Mouse (Mus musculus) frontal cortex, postnatal 10 days (tissue): Measurements from ENCODE around the gene Col20a1.

Experiments
- DNase-seq, 2 experiments: peaks; one replicate each; pipeline ENCODE4 v3.0.0; 2022; ENCODE audit warnings: low spot score in 2 of 2, mixed read lengths in 1 of 2

The Col20a1 gene

GRCm38 (mm10) chr2:180986449-180986848 lies at the start of gene Col20a1:
TSS of gene Col20a1 (plus strand) at chr2:180986535.
- DNase-seq, result no peak

- no peak for DNase-seq
Observed at GRCm38 (mm10) chr2:180940187-180940586, 46.1 kb upstream of the Col20a1 start.

GRCm38 (mm10) chr2:180941869-180942268 lies 44.5 kb upstream of the Col20a1 start:
- DNase-seq, result no peak

- no peak for DNase-seq
Observed at GRCm38 (mm10) chr2:180949947-180950346, 36.4 kb upstream of the Col20a1 start.

- DNase-seq, result peak; percentile 38 to 52
Observed at GRCm38 (mm10) chr2:180952731-180953171, 33.6 kb upstream of the Col20a1 start.

- DNase-seq, result no peak
Observed at GRCm38 (mm10) chr2:180953638-180954037, 32.7 kb upstream of the Col20a1 start.

GRCm38 (mm10) chr2:180954061-180955047 lies 32.0 kb upstream of the Col20a1 start, which contains the start of gene Nkain4:
TSS of gene Nkain4 (minus strand) at chr2:180954699.
- peak; percentile 50 to 63 for DNase-seq

- DNase-seq, result no peak
Observed at GRCm38 (mm10) chr2:180959605-180960004, 26.7 kb upstream of the Col20a1 start.

- DNase-seq, result no peak
Observed at GRCm38 (mm10) chr2:180960187-180960586, 26.1 kb upstream of the Col20a1 start.

GRCm38 (mm10) chr2:180962616-180963308 lies 23.6 kb upstream of the Col20a1 start:
- DNase-seq, result no peak

- DNase-seq, result peak in 1 of 2 experiments; percentile 57
Observed at GRCm38 (mm10) chr2:180963956-180964355, 22.4 kb upstream of the Col20a1 start.

- DNase-seq, result no peak
Observed at GRCm38 (mm10) chr2:180966092-180966882, 20.0 kb upstream of the Col20a1 start.

GRCm38 (mm10) chr2:180967010-180967763 lies 19.1 kb upstream of the Col20a1 start, which contains the start of gene Arfgap1:
TSS of gene Arfgap1 (plus strand) at chr2:180967225.
- DNase-seq, result peak; percentile 85 to 89

- no peak for DNase-seq
Observed at GRCm38 (mm10) chr2:180981133-180981532, 5.2 kb upstream of the Col20a1 start.

GRCm38 (mm10) chr2:180985635-180986034 lies 700 bp upstream of the Col20a1 start:
- DNase-seq, result no peak

- no peak for DNase-seq
Observed at GRCm38 (mm10) chr2:180987001-180987400, 666 bp downstream of the Col20a1 start.

- DNase-seq, result no peak
Observed at GRCm38 (mm10) chr2:180987432-180988030, 1.2 kb downstream of the Col20a1 start.

- DNase-seq, result no peak
Observed at GRCm38 (mm10) chr2:180988347-180988913, 2.1 kb downstream of the Col20a1 start.

- DNase-seq, result no peak
Observed at GRCm38 (mm10) chr2:180988948-180989347, 2.6 kb downstream of the Col20a1 start.

GRCm38 (mm10) chr2:180990347-180990746 lies 4.0 kb downstream of the Col20a1 start:
- no peak for DNase-seq
